ENCODE assay signal across 29 mouse cellular contexts in genomic region chr14:68784395-68784794, GRCm38 (mm10).
A peak's percentile ranks its signal among the peaks of the same experiment; 100 is the strongest.
DNase-seq lines count a peak whose midpoint lies in the region; ATAC-seq and TF ChIP-seq lines count a peak whose summit lies in the region.
"Had no signal": no experiment of that assay in that cellular context is flagged by ENCODE, and none has a peak within 500 bp of the region (broad histone marks: within the 10 kb centered on the region; RNA-seq: fewer than 3 reads in every experiment).

No protein-coding gene starts in this region.

- no peak overlapping the region for H3K4me2 ChIP-seq in forebrain, postnatal 0 days (ENCODE audit: low read depth)
- H3K4me2 ChIP-seq in forebrain, embryonic 13.5 days = no peak overlapping the region
- H3K4me2 ChIP-seq: embryonic facial prominence, embryonic 13.5 days; embryonic facial prominence, embryonic 15.5 days; forebrain, embryonic 12.5 days; forebrain, embryonic 15.5 days had no signal

- H3K27me3 ChIP-seq in forebrain, postnatal 0 days (ENCODE audit: insufficient read depth, low read length) = no peaks in the 10 kb centered on the region
- H3K27me3 ChIP-seq in forebrain, embryonic 13.5 days = no peaks in the 10 kb centered on the region
- H3K27me3 ChIP-seq: CH12.LX; embryonic facial prominence, embryonic 13.5 days; embryonic facial prominence, embryonic 15.5 days; forebrain, embryonic 12.5 days; forebrain, embryonic 15.5 days; Patski had no signal

- intact Hi-C loops in heart, postnatal 14 days (cut with DNase I) = no loop called here

- DNase-seq in forebrain, postnatal 0 days = peak; percentile 25
- peak; percentile 1 for DNase-seq in heart, adult 11 months
- no peak for DNase-seq in heart, postnatal 14 days
- DNase-seq in right cerebral cortex, postnatal 10 days (ENCODE audit: low spot score in 2 of 2) = peak; percentile 18 to 35
- DNase-seq in right cerebral cortex, adult 2 months (ENCODE audit: low spot score in 2 of 2) = no peak
- no peak for DNase-seq in layer of hippocampus, postnatal 14 days (ENCODE audit: low spot score in 2 of 2)
- DNase-seq: adrenal gland, adult 8-10 months; adrenal gland, postnatal 14 days; adrenal gland, postnatal 36 days; B cell, adult 2 months; cerebellum, adult 11 months; cerebellum, adult 18-20 months; cerebellum, adult 8-10 months; cerebellum, adult 9-11 months; cerebellum, postnatal 14 days; cerebellum, postnatal 36 days; embryo, embryonic 11 days had no signal

- H3K9ac ChIP-seq in forebrain, postnatal 0 days = no peak overlapping the region
- H3K9ac ChIP-seq in forebrain, embryonic 13.5 days = no peak overlapping the region
- H3K9ac ChIP-seq: embryonic facial prominence, embryonic 13.5 days; embryonic facial prominence, embryonic 15.5 days; forebrain, embryonic 12.5 days; forebrain, embryonic 15.5 days had no signal

- no peak overlapping the region for H3K4me3 ChIP-seq in forebrain, postnatal 0 days (ENCODE audit: low read depth, low read length)
- H3K4me3 ChIP-seq in forebrain, embryonic 13.5 days = no peak overlapping the region
- H3K4me3 ChIP-seq: embryonic facial prominence, embryonic 13.5 days; embryonic facial prominence, embryonic 15.5 days; erythroblast, embryonic 14.5 days; forebrain, embryonic 10.5 days; forebrain, embryonic 12.5 days; forebrain, embryonic 15.5 days had no signal

- peak overlapping the region; percentile 51; the same call in 1 of the 2 replicates for H3K27ac ChIP-seq in forebrain, postnatal 0 days (ENCODE audit: low read depth, low read length)
- no peak overlapping the region for H3K27ac ChIP-seq in forebrain, embryonic 13.5 days
- H3K27ac ChIP-seq: embryonic facial prominence, embryonic 13.5 days; embryonic facial prominence, embryonic 15.5 days; forebrain, embryonic 10.5 days; forebrain, embryonic 12.5 days; forebrain, embryonic 15.5 days had no signal

- H3K9me3 ChIP-seq in forebrain, postnatal 0 days (ENCODE audit: low read length) = no peaks in the 10 kb centered on the region
- H3K9me3 ChIP-seq in forebrain, embryonic 13.5 days (replicated peaks) = no peaks in the 10 kb centered on the region
- H3K9me3 ChIP-seq: embryonic facial prominence, embryonic 13.5 days; embryonic facial prominence, embryonic 15.5 days; forebrain, embryonic 10.5 days; forebrain, embryonic 12.5 days; forebrain, embryonic 15.5 days; G1E had no signal

- peak; percentile 73 for ATAC-seq in forebrain, postnatal 0 days
- no peak for ATAC-seq in forebrain, embryonic 13.5 days
- ATAC-seq: activated CD4-positive, CD25-positive, alpha-beta regulatory T cell, adult 4 months; CD4-positive, CD25-positive, alpha-beta regulatory T cell, adult 4 months; forebrain, embryonic 15.5 days; Patski had no signal

- 0 out of 2 replicates have a peak, but pooled peaks cover 3% of the 10 kb centered on the region for H3K4me1 ChIP-seq in forebrain, postnatal 0 days (ENCODE audit: insufficient read depth)
- H3K4me1 ChIP-seq in forebrain, embryonic 13.5 days = no peaks in the 10 kb centered on the region
- H3K4me1 ChIP-seq: embryonic facial prominence, embryonic 13.5 days; embryonic facial prominence, embryonic 15.5 days; forebrain, embryonic 10.5 days; forebrain, embryonic 12.5 days; forebrain, embryonic 15.5 days had no signal

- H3K36me3 ChIP-seq in forebrain, postnatal 0 days (ENCODE audit: insufficient read depth) = no peaks in the 10 kb centered on the region
- no peaks in the 10 kb centered on the region for H3K36me3 ChIP-seq in forebrain, embryonic 13.5 days (ENCODE audit: poor library complexity, severe bottlenecking)
- H3K36me3 ChIP-seq: embryonic facial prominence, embryonic 13.5 days; embryonic facial prominence, embryonic 15.5 days; forebrain, embryonic 10.5 days; forebrain, embryonic 12.5 days; forebrain, embryonic 15.5 days; G1E had no signal

- no peak for TF ChIP-seq CTCF in forebrain, postnatal 0 days (IDR thresholded peaks at IDR 0.05; ENCODE audit: low read depth)

- WGBS in forebrain, postnatal 0 days = 76% methylated on average over 3 of the region's 3 CpGs
- 95% methylated on average over 3 of the region's 3 CpGs for WGBS in forebrain, embryonic 13.5 days

Comparison
In these comparisons a context has a peak if more than half of its experiments do, and no peak if none do; other contexts are left out.
1. DNase-seq: peak in forebrain, postnatal 0 days (single experiment), heart, adult 11 months (single experiment) and right cerebral cortex, postnatal 10 days (2 of 2); none in heart, postnatal 14 days (0 of 2), right cerebral cortex, adult 2 months (0 of 2) and layer of hippocampus, postnatal 14 days (0 of 2).